Mouse (Mus musculus) cerebellum, adult 2 months (tissue): ENCODE results near the gene Tcte1.

Source experiments
- CTCF ChIP-seq: fragments of 200-500 bp; IDR thresholded peaks from 2 replicates; pipeline ENCODE4 v1.5.1; 2011; ENCODE audit warnings: low read depth, mild to moderate bottlenecking, control low read depth, low read length, moderate library complexity, borderline replicate concordance; ENCODE audit not compliant: insufficient read depth
- POLR2A ChIP-seq: fragments of 200-500 bp; IDR thresholded peaks from 2 replicates; pipeline ENCODE4 v1.6.1; 2011; ENCODE audit warnings: low read length, control low read depth, borderline replicate concordance; ENCODE audit not compliant: insufficient read depth

DNA sequence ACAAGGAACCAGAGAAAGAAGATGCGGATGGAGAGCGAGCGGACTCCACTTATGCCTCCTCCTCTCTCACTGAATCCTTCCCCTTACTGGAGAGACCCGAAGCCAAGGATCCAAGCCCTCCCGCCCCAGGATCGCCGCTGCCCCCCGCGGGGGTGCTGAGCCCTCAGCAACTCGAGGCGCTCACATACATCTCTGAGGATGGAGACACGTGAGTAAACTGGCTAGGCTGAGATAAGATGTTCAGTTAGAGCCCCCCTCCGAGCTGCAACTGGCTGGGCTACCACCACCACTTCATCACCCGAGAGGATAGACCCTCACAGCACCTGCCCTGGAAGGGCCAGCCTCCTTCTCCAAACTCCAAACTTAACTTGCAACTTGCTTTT, 32.9 kb downstream of the Tcte1 start:
- TF ChIP-seq CTCF (no peak), POLR2A (no peak)
